Mouse (Mus musculus) CH12F3 (cell line): ENCODE results near the gene Prkcd.

Experiments
- in situ Hi-C: fragments of 300-500 bp; cut with MboI; formaldehyde crosslinking; loops from 2 replicates; pipeline ENCODE4 v1.14.3; 2020; ENCODE audit warnings: low sequenced_read_pairs

Gene Prkcd

GRCm38 (mm10) chr14:30610304-30610703 is 15.7 kb downstream of the Prkcd start:
- in situ Hi-C loops, result no loop called here

GRCm38 (mm10) chr14:30609499-30609898 is 16.5 kb downstream of the Prkcd start:
- in situ Hi-C loops, result no loop called here

GRCm38 (mm10) chr14:30608176-30608575 is 17.8 kb downstream of the Prkcd start:
- in situ Hi-C loops, result no loop called here

- in situ Hi-C loops, result no loop called here
These were observed 18.3 kb downstream of the Prkcd start for GRCm38 (mm10) chr14:30607696-30608095.

GRCm38 (mm10) chr14:30606817-30607216 is 19.2 kb downstream of the Prkcd start:
- in situ Hi-C loops, result no loop called here

- in situ Hi-C loops, result loop anchor here (10.0 kb wide), 1 partner anchor 268 kb away; no protein-coding TSS in a partner anchor
These were observed 28.9 kb downstream of the Prkcd start for GRCm38 (mm10) chr14:30597142-30597541.

- in situ Hi-C loops, result loop anchor here (10.0 kb wide), 1 partner anchor 268 kb away; no protein-coding TSS in a partner anchor
These were observed 29.6 kb downstream of the Prkcd start for GRCm38 (mm10) chr14:30596407-30596806.

- in situ Hi-C loops, result loop anchor here (10.0 kb wide), 1 partner anchor 269 kb away; no protein-coding TSS in a partner anchor
These were observed 30.3 kb downstream of the Prkcd start for GRCm38 (mm10) chr14:30595576-30596313.

GRCm38 (mm10) chr14:30594092-30594695 is 31.8 kb downstream of the Prkcd start:
- in situ Hi-C loops, result loop anchor here (5.0 to 10.0 kb wide), 2 partner anchors 78 to 271 kb away; no protein-coding TSS in a partner anchor

GRCm38 (mm10) chr14:30593279-30594091 is 32.5 kb downstream of the Prkcd start:
- in situ Hi-C loops, result loop anchor here (5.0 to 10.0 kb wide), 2 partner anchors 79 to 271 kb away; no protein-coding TSS in a partner anchor

GRCm38 (mm10) chr14:30591417-30591816 is 34.6 kb downstream of the Prkcd start:
- in situ Hi-C loops, result loop anchor here (5.0 to 10.0 kb wide), 2 partner anchors 81 to 273 kb away; no protein-coding TSS in a partner anchor

GRCm38 (mm10) chr14:30590918-30591317 is 35.1 kb downstream of the Prkcd start:
- in situ Hi-C loops, result loop anchor here (5.0 to 10.0 kb wide), 2 partner anchors 81 to 274 kb away; no protein-coding TSS in a partner anchor

GRCm38 (mm10) chr14:30590041-30590645 is 35.9 kb downstream of the Prkcd start:
- in situ Hi-C loops, result loop anchor here (5.0 to 10.0 kb wide), 2 partner anchors 82 to 275 kb away; no protein-coding TSS in a partner anchor

GRCm38 (mm10) chr14:30586780-30587461 is 39.1 kb downstream of the Prkcd start:
- in situ Hi-C loops, result no loop called here

- in situ Hi-C loops, result no loop called here
These were observed 40.7 kb downstream of the Prkcd start for GRCm38 (mm10) chr14:30585323-30585722.

GRCm38 (mm10) chr14:30584497-30585251 is 41.3 kb downstream of the Prkcd start:
- in situ Hi-C loops, result no loop called here

GRCm38 (mm10) chr14:30584077-30584476 is 41.9 kb downstream of the Prkcd start:
- in situ Hi-C loops, result no loop called here

GRCm38 (mm10) chr14:30581238-30581637 is 44.8 kb downstream of the Prkcd start:
- in situ Hi-C loops, result no loop called here

GRCm38 (mm10) chr14:30579882-30580281 is 46.1 kb downstream of the Prkcd start:
- in situ Hi-C loops, result no loop called here
